Mouse (Mus musculus): ENCODE results near the gene Psmd11.
"Not testable (repeated sequence)": the region's sequence is repeated elsewhere in the genome, so short reads cannot be mapped to it uniquely, and the experiment has no call there.

The Psmd11 gene

DNA sequence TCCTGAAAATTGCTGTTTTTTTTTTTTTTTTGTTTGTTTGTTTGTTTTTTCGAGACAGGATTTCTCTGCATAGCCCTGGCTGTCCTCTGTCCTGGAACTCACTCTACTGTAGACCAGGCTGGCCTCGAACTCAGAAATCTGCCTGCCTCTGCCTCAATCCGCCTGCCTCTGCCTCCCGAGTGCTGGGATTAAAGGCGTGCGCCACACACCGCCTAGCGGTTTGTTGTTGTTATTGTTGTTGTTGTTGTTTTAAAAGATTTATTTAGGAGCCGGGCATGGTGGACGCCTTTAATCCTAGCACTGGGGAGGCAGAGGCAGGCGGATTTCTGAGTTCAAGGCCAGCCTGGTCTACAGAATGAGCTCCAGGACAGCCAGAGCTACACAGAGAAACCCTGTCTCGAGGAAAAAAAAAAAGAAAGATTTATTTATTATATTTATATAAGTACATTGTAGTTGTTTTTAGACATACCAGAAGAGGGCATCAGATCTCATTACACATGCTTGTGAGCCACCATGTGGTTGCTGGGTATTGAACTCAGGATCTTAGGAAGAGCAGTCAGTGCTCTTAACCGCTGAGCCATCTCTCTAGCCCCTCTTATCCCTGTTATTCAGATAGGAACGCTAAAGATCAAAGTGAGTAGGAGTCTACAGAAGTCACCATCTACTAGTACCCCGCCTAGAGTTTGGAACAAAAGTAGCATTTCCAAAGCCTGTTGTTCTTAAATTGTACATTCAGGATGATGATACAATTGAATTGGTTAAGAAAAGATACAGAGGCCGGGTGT is 2.2 kb upstream of the Psmd11 start:
- not testable (repeated sequence) for ATAC-seq (ENCODE audit: insufficient number of reproducible peaks, low FRiP score, low TSS enrichment)

DNA sequence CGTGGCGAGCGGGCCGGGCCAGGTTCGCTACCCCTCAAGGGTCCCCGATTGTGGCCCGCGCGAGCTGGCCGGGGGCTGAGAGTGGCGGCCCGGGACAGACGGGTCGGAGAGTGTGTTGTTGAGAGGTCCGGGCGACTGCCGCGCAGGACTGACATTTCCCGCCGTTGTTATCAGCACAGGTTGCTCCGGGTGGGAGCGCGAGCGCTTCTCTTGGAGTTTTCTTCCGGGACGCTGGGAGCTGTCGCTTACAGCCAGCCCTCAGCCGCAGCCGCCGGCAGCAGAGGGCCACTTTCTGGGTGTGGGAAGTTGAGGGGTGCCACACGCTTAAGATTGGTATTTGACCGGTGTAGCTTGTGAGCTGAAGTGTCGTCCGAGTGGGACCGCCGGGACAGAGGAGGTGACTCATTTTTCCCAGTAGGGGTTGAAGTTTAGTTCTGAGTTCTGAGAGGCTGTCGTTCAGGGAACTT is 627 bp downstream of the Psmd11 start:
- ATAC-seq (ENCODE audit: insufficient number of reproducible peaks, low FRiP score, low TSS enrichment), result peak; percentile 58; the same call in 1 of the 2 replicates

DNA sequence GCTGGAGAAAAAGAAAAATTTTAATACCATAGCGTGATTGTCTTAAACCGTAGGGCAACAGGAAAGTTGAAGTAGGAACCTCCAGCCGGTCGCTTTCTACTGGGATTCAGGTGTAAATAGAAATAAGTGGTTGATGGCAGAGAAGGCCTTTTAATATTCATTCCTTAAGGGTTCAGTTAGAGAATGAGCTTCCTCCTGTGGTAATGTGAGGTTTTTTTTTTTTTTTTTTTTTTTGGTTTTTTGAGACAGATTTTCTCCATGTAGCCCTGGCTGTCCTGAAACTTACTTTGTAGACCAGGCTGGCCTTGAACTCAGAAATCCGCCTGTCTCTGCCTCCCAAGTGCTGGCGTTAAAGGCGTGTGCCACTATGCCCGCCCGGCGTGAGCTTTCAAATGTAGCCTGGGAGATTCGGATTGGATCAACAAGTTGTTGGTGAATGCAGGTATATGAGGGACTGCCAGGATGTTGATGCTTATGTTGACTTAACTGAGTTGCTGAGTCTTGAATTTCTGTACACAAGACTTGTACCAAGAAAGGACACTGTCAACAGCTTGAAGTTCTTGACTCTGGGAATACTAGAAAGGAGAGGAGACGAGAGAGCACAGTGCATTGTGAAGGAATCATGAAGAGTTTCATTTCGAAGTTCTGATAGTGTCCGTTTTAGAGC is 1.2 kb downstream of the Psmd11 start:
- ATAC-seq (ENCODE audit: insufficient number of reproducible peaks, low FRiP score, low TSS enrichment), result no peak

DNA sequence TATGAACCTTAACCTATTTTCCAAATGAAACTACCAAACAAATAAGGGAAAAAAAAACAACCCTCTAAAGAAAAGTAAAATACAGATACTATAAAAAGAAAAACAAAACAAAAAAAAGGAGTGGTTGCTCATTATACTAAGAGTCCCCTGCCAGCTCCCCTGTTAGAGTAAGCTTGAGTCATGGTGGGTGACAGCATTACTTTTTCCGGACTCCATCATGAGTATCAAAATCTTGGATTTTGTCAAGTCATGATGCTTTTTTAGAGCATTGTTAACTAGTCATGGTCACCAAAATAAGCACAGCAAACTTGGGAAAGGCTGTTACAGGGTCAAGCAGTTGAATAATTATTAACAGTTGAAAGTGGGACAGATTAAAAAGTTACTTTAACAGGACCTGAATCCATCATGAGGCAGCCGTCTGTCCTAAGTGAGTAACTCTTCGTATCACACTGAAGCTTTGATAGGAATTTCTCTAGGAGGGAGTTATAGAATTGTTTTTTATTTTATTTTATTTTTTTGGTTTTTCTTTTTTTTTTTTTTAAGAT is 2.0 kb downstream of the Psmd11 start:
- ATAC-seq (ENCODE audit: insufficient number of reproducible peaks, low FRiP score, low TSS enrichment), result no peak

DNA sequence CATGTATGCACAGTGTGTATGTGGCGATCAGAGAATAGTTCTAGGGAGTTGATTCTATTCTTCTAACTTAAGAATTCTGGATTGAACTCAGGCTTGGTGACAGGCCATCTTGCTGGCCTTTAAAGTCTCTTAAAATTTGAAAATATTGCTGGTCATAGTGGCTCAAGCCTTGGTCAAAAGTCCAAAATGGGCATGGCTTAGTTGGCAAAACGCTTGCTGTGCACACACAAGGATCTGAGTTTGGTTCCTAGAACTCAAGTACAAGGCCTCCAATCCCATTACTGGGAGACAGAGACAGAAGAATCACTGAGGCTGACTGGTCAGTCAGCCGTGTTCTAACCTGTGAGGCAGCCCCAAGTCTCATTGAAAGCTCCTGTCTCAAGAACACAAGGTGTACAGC is 18.5 kb downstream of the Psmd11 start:
- ATAC-seq (ENCODE audit: insufficient number of reproducible peaks, low FRiP score, low TSS enrichment), result no peak

DNA sequence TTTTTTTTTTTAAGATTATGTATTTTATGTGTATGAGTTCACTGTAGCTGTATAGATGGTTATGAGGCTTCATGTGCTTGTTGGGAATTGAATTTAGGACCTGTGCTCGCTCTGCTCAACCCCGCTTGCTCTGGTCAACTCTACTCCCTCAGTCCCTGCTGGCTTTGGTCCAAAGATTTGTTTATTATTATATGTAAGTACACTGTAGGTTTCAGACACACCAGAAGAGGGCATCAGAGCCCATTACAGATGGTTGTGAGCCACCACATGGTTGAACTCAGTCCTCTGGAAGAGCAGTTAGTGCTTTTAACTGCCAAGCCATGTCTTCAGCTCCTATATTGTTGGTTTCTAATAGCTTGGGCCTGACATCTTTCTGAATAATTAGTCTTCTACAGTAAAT is 21.4 kb downstream of the Psmd11 start:
- ATAC-seq (ENCODE audit: insufficient number of reproducible peaks, low FRiP score, low TSS enrichment), result no peak

DNA sequence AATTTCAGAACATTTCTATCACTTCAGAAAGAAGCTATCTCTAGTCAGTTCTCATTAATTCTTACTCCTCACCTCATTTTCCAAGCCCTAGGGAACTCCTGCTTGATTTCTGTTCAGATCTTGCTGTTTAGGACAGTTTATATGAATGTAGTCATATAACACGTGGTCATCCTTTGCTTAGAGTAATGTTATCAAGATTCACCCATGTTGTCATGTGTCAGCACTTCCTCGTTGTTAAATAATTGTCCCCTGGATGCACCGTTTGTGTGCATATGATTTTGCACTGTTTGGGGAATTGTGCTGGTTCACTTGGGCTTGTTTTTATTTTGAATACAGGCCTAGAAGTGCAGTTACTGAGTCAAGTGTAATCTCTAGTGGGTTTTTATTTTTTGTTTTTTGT is 23.8 kb downstream of the Psmd11 start:
- ATAC-seq (ENCODE audit: insufficient number of reproducible peaks, low FRiP score, low TSS enrichment), result no peak

DNA sequence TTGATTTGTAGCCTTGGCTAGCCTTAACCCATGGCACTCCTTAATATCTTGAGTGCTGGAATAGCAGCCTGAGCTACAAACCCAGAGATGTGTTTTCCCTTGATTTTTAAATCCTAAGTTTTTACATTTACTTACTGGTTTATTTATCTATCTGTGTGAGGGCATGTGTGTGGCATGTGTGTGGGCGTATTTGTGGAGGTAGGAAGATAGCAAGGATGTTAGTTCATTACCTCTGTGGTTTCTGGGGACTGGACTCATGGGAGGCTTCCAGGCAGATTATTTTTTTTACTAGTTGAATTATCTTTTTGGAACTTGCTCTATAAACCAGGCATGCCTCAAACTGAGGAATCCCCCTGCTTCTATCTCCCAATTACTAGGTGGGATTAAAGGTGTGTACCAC is 24.8 kb downstream of the Psmd11 start:
- ATAC-seq (ENCODE audit: insufficient number of reproducible peaks, low FRiP score, low TSS enrichment), result no peak

DNA sequence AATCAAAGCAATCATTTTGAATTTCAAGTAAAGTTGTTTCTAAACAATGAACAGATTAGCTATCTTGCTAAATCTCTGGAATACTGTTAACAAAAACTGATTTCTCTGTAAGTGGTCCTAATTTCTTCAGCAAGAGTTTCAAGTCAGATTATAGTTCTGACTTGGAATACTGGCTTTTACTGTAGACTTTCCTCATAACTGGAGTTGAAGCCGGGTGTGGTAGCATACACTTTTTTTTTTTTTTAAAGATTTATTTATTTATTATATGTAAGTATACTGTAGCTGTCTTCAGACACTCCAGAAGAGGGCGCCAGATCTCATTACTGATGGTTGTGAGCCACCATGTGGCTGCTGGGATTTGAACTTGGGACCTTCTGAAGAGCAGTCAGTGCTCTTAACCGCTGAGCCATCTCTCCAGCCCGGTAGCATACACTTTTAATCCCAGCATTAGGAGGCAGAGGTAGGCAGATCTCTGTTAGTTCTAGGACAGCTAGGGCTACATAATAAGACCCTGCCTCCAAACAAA is 35.3 kb downstream of the Psmd11 start:
- not testable (repeated sequence) for ATAC-seq (ENCODE audit: insufficient number of reproducible peaks, low FRiP score, low TSS enrichment)

DNA sequence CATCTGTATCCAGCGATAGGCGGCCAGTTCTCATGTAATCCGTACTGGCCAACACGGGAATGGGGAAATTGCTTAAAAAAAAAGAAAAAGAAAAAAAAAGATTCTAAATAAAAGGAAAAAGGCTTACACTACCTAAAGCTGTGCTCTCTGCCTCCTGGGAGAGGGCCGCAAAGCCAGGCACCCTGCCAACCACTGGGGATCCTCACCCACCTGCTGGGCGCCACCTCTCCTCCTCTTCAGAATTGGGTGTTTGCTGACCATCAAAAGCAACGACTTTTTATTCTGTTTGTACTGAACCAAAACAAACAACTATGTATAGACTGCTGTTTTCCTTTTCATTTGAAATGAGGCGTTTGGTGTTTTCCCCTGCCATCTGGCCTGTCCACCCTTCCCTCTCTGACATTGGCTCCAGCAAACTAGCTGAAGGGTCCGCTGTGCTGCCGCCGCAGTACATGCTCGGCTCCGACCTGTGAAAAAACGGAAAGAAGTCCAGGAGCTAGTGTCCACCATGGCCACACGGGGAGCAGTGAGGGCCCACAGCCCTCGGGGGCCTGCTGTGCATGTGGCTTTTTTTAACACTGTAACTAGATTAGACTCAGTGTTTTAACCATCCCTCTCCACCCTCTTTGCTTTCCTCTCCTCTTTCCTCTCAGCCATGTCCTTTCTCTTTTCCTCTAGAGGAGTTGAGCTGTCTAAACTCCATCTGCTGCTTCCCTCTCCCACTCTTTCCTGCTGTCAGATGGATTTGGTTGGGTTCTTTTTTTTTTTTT is 43.6 kb downstream of the Psmd11 start:
- no peak for ATAC-seq (ENCODE audit: insufficient number of reproducible peaks, low FRiP score, low TSS enrichment)

DNA sequence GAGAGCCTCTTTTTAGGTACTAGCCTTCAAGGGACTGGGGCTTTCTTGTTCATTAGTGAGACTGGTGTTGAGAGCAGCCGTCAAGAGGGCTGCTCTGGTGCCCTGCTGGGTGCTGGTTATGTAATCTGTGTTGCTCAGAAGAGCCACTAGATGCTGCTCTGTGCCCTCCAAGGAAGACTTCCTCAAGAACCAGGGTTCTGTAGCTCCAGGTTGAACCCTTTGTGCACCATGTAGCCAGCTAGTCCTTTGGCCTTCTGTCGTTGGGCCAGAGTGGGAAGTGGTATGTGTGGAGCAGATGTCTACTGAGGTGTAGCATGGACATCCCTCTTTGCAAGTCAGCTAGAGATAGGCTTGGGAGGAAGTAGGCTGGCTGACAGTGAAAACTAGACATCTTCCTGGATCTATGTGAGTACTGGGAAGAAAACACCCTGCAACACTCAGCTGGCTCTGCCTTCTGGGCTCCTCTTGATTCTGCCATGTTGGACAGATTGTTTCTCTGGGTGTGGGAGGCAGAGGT is 45.8 kb downstream of the Psmd11 start:
- ATAC-seq (ENCODE audit: insufficient number of reproducible peaks, low FRiP score, low TSS enrichment), result peak; percentile 50; the same call in 1 of the 2 replicates

DNA sequence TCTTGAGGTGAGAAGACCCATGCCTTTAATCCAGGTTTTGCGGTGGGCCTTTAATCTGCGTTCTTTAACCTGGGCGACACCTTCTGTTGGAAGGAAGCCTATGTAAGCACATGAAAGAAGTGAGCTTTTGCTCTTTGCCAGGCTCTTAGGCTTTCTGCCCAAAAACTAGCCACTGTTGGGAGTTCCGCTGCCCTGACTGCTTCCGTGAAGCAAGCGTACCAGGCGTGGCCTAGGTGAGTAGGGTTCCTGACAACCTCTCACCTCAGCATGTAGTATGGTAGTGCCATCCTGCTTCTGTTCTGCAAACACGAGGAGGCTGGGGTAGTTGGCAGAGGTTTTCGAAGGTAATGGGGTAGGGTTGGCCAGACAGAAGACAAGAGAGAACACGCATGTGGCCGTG is 46.4 kb downstream of the Psmd11 start:
- ATAC-seq (ENCODE audit: insufficient number of reproducible peaks, low FRiP score, low TSS enrichment), result no peak

DNA sequence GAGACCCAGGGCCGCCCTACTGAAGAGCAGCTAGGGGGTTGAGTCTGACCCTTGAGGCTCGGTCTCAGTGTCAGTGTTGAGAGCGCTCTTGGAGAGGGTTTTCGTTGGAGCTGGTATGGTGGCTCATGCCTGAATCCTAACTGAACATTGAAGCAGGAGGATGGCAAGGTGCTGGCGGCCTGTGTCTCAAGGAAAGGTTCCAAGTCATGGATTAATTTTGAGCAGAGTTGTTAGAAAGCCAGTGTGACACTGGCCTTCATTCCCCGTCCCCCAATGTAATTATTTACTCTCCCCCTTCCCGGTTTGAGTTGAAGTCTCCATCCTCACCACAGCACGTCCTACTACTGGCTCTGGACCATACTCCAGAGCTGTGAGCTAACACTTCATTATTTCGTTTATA is 47.1 kb downstream of the Psmd11 start:
- no peak for ATAC-seq (ENCODE audit: insufficient number of reproducible peaks, low FRiP score, low TSS enrichment)

DNA sequence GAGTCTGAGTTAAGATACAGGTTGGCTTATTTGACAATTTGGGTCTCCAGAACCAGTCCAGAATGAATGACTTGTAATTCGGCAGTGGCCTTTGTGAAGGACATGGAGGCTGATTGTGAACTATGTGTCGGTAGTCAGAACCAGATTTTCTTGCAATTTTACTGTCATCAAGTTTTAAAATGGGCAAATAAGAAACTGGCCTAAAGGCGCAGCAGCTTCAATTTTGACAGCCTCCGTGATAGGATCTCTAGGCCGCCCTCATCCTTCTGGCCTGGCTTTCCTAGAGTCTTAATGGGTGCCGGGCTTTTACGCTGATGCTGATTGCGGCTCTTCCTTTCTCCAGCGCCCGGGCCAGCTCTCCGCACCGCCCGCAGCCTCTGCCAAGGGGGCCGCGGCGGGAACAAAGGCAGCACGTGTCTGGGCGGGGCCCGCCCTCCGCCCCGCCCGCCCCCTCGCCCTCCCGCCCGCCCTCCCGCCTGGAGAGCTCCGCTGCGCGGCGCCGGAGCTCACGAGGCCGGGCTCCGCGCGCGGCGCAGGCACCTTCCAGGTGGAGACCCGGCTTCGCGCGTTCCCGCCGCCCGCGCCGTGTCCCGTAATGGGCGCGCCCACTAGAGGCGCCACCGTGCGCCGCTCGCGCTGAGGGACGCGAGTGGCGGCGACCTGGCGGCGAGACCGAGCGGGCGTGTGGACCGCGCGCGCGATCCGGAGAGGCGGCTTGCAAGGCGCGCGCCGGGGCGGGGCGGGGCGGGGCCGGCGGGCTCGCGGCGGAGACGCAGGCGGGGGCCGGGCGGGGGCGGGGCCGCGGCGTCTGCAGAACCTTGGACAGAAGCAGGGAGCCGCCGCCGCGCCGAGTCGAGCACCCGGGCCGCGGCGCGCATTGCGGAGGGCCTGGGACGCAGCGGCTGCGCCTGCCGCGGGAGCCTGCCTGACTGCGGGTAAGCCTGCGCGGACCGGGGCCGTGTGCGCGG is 48.1 kb downstream of the Psmd11 start, which contains the start of gene Cdk5r1:
Gene Cdk5r1, plus strand, starts transcription at position 802 of the 968 bp plus-strand sequence.
- ATAC-seq (ENCODE audit: insufficient number of reproducible peaks, low FRiP score, low TSS enrichment), result peak; percentile 74

DNA sequence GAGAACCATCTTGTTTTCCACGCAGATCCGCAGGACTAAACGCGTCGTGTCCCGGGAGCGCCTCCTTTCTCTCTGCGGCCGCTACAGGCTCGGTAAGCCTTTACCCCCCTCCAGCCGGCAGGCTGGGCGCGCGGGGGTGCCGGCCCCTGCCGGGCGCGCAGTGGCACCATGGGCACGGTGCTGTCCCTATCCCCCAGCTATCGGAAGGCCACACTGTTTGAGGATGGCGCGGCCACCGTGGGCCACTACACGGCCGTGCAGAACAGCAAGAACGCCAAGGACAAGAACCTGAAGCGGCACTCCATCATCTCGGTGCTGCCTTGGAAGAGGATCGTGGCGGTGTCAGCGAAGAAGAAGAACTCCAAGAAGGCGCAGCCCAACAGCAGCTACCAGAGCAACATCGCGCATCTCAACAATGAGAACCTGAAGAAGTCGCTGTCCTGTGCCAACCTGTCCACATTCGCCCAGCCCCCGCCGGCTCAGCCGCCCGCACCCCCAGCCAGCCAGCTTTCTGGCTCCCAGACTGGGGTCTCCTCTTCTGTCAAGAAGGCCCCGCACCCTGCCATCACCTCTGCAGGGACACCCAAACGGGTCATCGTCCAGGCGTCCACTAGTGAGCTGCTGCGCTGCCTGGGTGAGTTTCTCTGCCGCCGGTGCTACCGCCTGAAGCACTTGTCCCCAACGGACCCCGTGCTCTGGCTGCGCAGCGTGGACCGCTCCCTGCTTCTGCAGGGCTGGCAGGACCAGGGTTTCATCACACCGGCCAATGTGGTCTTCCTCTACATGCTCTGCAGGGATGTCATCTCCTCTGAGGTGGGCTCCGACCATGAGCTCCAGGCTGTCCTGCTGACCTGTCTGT is 49.2 kb downstream of the Psmd11 start:
- ATAC-seq (ENCODE audit: insufficient number of reproducible peaks, low FRiP score, low TSS enrichment), result no peak

DNA sequence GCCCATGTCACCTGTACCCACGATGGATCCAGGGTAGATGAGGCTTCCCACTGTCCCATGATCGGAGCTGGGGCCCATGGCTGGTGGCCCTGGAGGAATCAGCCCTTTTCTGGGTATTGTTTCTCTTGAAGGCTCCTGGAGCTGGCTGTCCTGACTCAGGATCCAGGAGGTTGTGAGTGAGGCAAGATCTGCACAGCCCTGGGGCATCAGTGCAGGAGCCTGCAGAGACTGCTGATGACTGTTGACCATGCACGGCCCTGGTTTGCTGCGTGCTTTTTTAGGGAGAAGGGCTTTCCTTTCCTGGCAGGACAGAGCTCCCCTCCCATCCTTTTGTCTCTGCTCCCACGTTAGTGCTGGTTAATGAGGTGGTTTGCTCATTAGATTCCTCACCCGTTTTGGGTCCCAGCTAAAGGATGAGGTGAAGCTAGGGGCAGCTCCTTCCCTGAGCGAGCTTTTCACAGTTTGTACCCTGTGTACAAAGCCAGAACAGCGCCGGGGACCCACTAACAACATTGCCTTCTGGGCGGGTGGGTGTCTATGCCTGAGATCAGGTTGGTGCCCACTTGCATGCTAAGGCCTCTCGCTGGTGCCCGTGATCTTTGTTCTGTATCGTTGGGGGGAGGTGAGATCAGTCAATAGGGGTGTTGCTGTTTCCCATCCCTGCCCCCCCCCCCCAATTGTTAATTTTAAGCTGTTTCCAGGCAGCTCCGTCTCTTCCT is 50.4 kb downstream of the Psmd11 start:
- ATAC-seq (ENCODE audit: insufficient number of reproducible peaks, low FRiP score, low TSS enrichment), result no peak

DNA sequence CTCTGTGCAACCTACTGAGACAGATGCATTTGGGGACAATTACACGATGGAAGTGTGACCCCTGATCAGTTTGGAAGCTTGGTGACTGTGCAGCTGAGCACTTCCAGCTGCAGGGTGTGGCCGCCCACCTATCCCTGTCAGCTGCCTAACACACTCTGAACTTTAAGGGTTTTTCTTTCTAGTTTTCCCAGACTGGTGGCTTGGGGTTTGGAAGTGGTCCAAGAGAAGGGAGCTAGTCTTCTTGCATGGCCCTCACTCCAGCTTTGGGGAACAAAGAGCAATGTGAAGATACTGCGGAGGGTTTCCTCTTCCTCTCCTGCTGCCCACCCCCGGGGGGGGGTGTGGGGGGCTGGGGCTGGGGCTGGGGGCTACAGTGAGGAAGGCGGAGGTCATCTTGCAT is 51.0 kb downstream of the Psmd11 start:
- no peak for ATAC-seq (ENCODE audit: insufficient number of reproducible peaks, low FRiP score, low TSS enrichment)
